In genomic region chr13:98928908-98929307, GRCm38 (mm10) we compare ENCODE assay signal across 40 mouse cellular contexts. TPM values are rescaled to one million over a fixed set of nuclear protein-coding genes. Genes with fewer than 3 reads are reported as not detected.
"Had no signal": no experiment of that assay in that cellular context is flagged by ENCODE, and none has a peak within 500 bp of the region (broad histone marks: within the 10 kb centered on the region; RNA-seq: fewer than 3 reads in every experiment).

No protein-coding gene starts in this region.

- DNase-seq: gastrocnemius, adult 2 months; gastrocnemius, postnatal 10 days; gastrocnemius, postnatal 25 days; heart, adult 2 months; heart, postnatal 14 days; heart, postnatal 4 days; kidney, adult 11 months; kidney, adult 2 months; kidney, adult 9 months; kidney, postnatal 14 days; kidney, postnatal 36 days; layer of hippocampus, adult 9-11 months; layer of hippocampus, postnatal 36 days; left cerebral cortex, postnatal 4 days; liver, embryonic 13.5 days had no signal

- H3K4me2 ChIP-seq: heart, embryonic 11.5 days; heart, embryonic 13.5 days; heart, embryonic 15.5 days; hindbrain, embryonic 13.5 days; hindbrain, embryonic 15.5 days; kidney, embryonic 15.5 days; limb, embryonic 13.5 days; limb, embryonic 15.5 days; liver, embryonic 13.5 days; liver, embryonic 15.5 days had no signal

- H3K27ac ChIP-seq: heart, embryonic 13.5 days; heart, embryonic 15.5 days; hindbrain, embryonic 13.5 days; hindbrain, embryonic 15.5 days; hindbrain, postnatal 0 days; kidney, embryonic 15.5 days; kidney, postnatal 0 days; limb, embryonic 13.5 days; limb, embryonic 15.5 days; liver, embryonic 13.5 days; liver, embryonic 15.5 days had no signal

- H3K9ac ChIP-seq: heart, embryonic 13.5 days; heart, embryonic 15.5 days; hindbrain, embryonic 13.5 days; hindbrain, embryonic 15.5 days; kidney, embryonic 15.5 days; limb, embryonic 13.5 days; limb, embryonic 15.5 days; liver, embryonic 13.5 days; liver, embryonic 15.5 days had no signal

- ATAC-seq: hindbrain, postnatal 0 days; intestine, embryonic 16.5 days had no signal

- H3K4me3 ChIP-seq: gastrocnemius, adult 2 months; heart, adult 2 months; heart, embryonic 13.5 days; heart, embryonic 15.5 days; hindbrain, embryonic 13.5 days; hindbrain, embryonic 15.5 days; kidney, embryonic 15.5 days; limb, embryonic 13.5 days; limb, embryonic 15.5 days; liver, embryonic 13.5 days; liver, embryonic 15.5 days had no signal

- H3K36me3 ChIP-seq: heart, embryonic 13.5 days; heart, embryonic 15.5 days; hindbrain, embryonic 13.5 days; hindbrain, embryonic 15.5 days; kidney, embryonic 15.5 days; limb, embryonic 13.5 days; limb, embryonic 15.5 days; liver, embryonic 13.5 days; liver, embryonic 15.5 days had no signal

- H3K27me3 ChIP-seq: heart, embryonic 13.5 days; heart, embryonic 15.5 days; hindbrain, embryonic 13.5 days; hindbrain, embryonic 15.5 days; kidney, embryonic 15.5 days; limb, embryonic 13.5 days; limb, embryonic 15.5 days; liver, embryonic 13.5 days; liver, embryonic 15.5 days had no signal

- H3K9me3 ChIP-seq: heart, embryonic 15.5 days; hindbrain, embryonic 13.5 days; hindbrain, embryonic 15.5 days; kidney, embryonic 15.5 days; limb, embryonic 13.5 days; limb, embryonic 15.5 days; liver, embryonic 13.5 days; liver, embryonic 15.5 days had no signal

RNA-seq across cellular contexts. Expression of gene 1700024P04Rik, which starts 55.5 kb away (rescaled TPM):
- total RNA-seq: gastrocnemius, adult 2 months; gastrocnemius, postnatal 10 days; gastrocnemius, postnatal 25 days; heart, adult 2 months; heart, postnatal 14 days; heart, postnatal 4 days; hindbrain, postnatal 0 days; layer of hippocampus, adult 18-20 months; layer of hippocampus, adult 8-10 months; layer of hippocampus, postnatal 14 days; layer of hippocampus, postnatal 36 days; left cerebral cortex, adult 18-20 months; left cerebral cortex, adult 8-10 months; left cerebral cortex, postnatal 10 days; left cerebral cortex, postnatal 25 days; left cerebral cortex, postnatal 4 days; liver, adult 2 months had no signal
- polyA plus RNA-seq: heart, adult 2 months; heart, embryonic 11.5 days; heart, embryonic 13.5 days; heart, embryonic 15.5 days; heart, postnatal 0 days; hindbrain, embryonic 11.5 days; hindbrain, embryonic 13.5 days; hindbrain, embryonic 15.5 days; hindbrain, postnatal 0 days; intestine, embryonic 14.5 days; intestine, embryonic 16.5 days; kidney, adult 2 months; kidney, embryonic 15.5 days; kidney, postnatal 0 days; large intestine, adult 2 months; limb, embryonic 11.5 days; limb, embryonic 13.5 days; limb, embryonic 15.5 days; liver, adult 2 months; liver, embryonic 13.5 days; liver, embryonic 15.5 days had no signal
